Mouse (Mus musculus) erythroblast, embryonic 14.5 days (primary cell): ENCODE data around the gene Itga7.

ENCODE experiments used
- GATA1 ChIP-seq: IDR thresholded peaks from 2 replicates; pipeline ENCODE4 v1.6.1; 2012; ENCODE audit warnings: low read length, inconsistent platforms, mixed read lengths
- TAL1 ChIP-seq: IDR thresholded peaks from 3 replicates; pipeline ENCODE4 v1.6.1; 2012; ENCODE audit warnings: low read length, inconsistent platforms, mixed read lengths

DNA sequence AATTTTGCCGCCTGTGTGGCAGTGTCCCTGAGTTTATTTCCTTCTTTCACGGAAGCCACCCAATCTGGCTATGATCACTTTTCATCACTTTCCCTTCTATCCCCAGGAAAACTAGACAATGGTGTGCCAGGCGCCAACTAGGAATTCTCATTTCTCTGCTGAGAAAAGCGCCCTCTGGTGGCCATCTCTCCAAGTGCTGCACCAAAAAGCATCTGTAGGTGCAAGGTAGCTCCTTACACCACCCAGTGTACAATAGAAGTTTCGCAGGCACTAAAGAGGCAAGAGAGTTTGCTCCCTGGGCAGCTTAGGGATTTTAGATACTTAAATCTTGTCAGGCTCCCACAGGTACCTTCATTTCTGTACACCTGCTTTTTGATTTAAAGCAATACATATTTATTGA lies 20.4 kb upstream of the Itga7 start:
- TF ChIP-seq GATA1 (no peak), TAL1 (no peak)
